ENCODE assay signal across 8 mouse cellular contexts in genomic region chr1:176834880-176835279, GRCm38 (mm10). TPM values are rescaled to one million over a fixed set of nuclear protein-coding genes. Genes with fewer than 3 reads are reported as not detected.
A peak's percentile ranks its signal among the peaks of the same experiment; 100 is the strongest.
DNase-seq lines count a peak whose midpoint lies in the region; ATAC-seq and TF ChIP-seq lines count a peak whose summit lies in the region.

No protein-coding gene starts in this region.

- H3K9me3 ChIP-seq in embryonic facial prominence, embryonic 10.5 days, result no peaks in the 10 kb centered on the region
- no peaks in the 10 kb centered on the region for H3K9me3 ChIP-seq in liver, embryonic 16.5 days (replicated peaks; ENCODE audit: control insufficient read depth, low read length)

- 0 out of 2 replicates have a peak overlapping the region, but pooled peaks have one; percentile 83 for H3K4me2 ChIP-seq in liver, embryonic 16.5 days (ENCODE audit: low read depth, low read length)

- no peak for TF ChIP-seq CTCF in left cerebral cortex, adult 2 months (IDR thresholded peaks at IDR 0.05)
- no peak for TF ChIP-seq CTCF in layer of hippocampus, adult 2 months (conservative IDR thresholded peaks at IDR 0.05)

- ATAC-seq in liver, embryonic 16.5 days (ENCODE audit: low read depth), result peak; percentile 19

- H3K4me1 ChIP-seq in embryonic facial prominence, embryonic 10.5 days, result peaks cover 10% of the 10 kb centered on the region
- peaks cover 6% of the 10 kb centered on the region; the same call in 1 of the 2 replicates for H3K4me1 ChIP-seq in liver, embryonic 16.5 days (ENCODE audit: control insufficient read depth, low read depth, low read length)

- H3K4me3 ChIP-seq in embryonic facial prominence, embryonic 10.5 days, result peak overlapping the region; percentile 63; the same call in 1 of the 2 replicates
- H3K4me3 ChIP-seq in liver, embryonic 16.5 days (ENCODE audit: low read depth, low read length), result peak overlapping the region; percentile 58
- no peak overlapping the region for H3K4me3 ChIP-seq in left cerebral cortex, adult 2 months
- no peak overlapping the region; the same call in 1 of the 2 replicates for H3K4me3 ChIP-seq in layer of hippocampus, adult 2 months

- WGBS in embryonic facial prominence, embryonic 10.5 days, result 49% methylated on average over 6 of the region's 6 CpGs
- WGBS in liver, embryonic 16.5 days (ENCODE audit: insufficient replicate concordance), result 18% methylated on average over 6 of the region's 6 CpGs

- H3K36me3 ChIP-seq in embryonic facial prominence, embryonic 10.5 days (replicated peaks), result no peaks in the 10 kb centered on the region; the same call in 1 of the 2 replicates
- H3K36me3 ChIP-seq in liver, embryonic 16.5 days (ENCODE audit: control insufficient read depth, insufficient read depth), result no peaks in the 10 kb centered on the region

- peak; percentile 96 for DNase-seq in heart, adult 11 months
- DNase-seq in heart, postnatal 4 days, result no peak
- DNase-seq in 3134 (ENCODE audit: extremely low read depth, insufficient read length, low spot score), result peak; percentile 52
- DNase-seq in embryonic facial prominence, embryonic 10.5 days (ENCODE audit: low spot score), result peak; percentile 24
- no peak for DNase-seq in spleen, postnatal 10 days (ENCODE audit: low spot score in 2 of 2)
- no peak for DNase-seq in left cerebral cortex, adult 2 months (ENCODE audit: extremely low spot score in 1 of 2, low spot score in 2 of 2)
- DNase-seq in layer of hippocampus, adult 2 months (ENCODE audit: low spot score in 2 of 2), result no peak

- H3K27me3 ChIP-seq in embryonic facial prominence, embryonic 10.5 days (replicated peaks; ENCODE audit: low read depth, poor library complexity, severe bottlenecking), result peaks cover 20% of the 10 kb centered on the region
- H3K27me3 ChIP-seq in liver, embryonic 16.5 days (ENCODE audit: control insufficient read depth, insufficient read depth, low read depth, low read length), result no peaks in the 10 kb centered on the region; the same call in 1 of the 2 replicates

- intact Hi-C loops in left cerebral cortex, adult 2 months (cut with DNase I), result no loop called here

- H3K27ac ChIP-seq in embryonic facial prominence, embryonic 10.5 days (replicated peaks), result no peak overlapping the region
- no peak overlapping the region for H3K27ac ChIP-seq in liver, embryonic 16.5 days (ENCODE audit: low read length)
- no peak overlapping the region for H3K27ac ChIP-seq in left cerebral cortex, adult 2 months
- H3K27ac ChIP-seq in layer of hippocampus, adult 2 months, result no peak overlapping the region

- no peak overlapping the region for H3K9ac ChIP-seq in liver, embryonic 16.5 days (ENCODE audit: low read depth, low read length)

RNA-seq across cellular contexts. Expression of gene Sdccag8, which starts 20.4 kb away (rescaled TPM):
- total RNA-seq in heart, postnatal 4 days (2021), result 1 to 10 TPM; 3.5 to 3.6 TPM
- 14.6 and 15.6 TPM in 2 replicates for polyA plus RNA-seq in embryonic facial prominence, embryonic 10.5 days (2016; fragmentation: Nextera tagmentation; extraction: Ambion mirVana)
- 4.9 and 5.2 TPM in 2 replicates for polyA plus RNA-seq in liver, embryonic 16.5 days (2015; fragmentation: Nextera tagmentation; extraction: Ambion mirVana)
- 10 to 100 TPM; 17.6 TPM for total RNA-seq in left cerebral cortex, adult 2 months (2021)
- 10 to 100 TPM; 20.0 to 20.7 TPM for total RNA-seq in layer of hippocampus, adult 2 months (2021)

RNA-seq across cellular contexts. Expression of gene Cep170, which starts 21.0 kb away (rescaled TPM):
- total RNA-seq in heart, postnatal 4 days (2021), result 10 to 100 TPM; 40.4 to 46.8 TPM
- 34.3 and 34.9 TPM in 2 replicates for polyA plus RNA-seq in embryonic facial prominence, embryonic 10.5 days (2016; fragmentation: Nextera tagmentation; extraction: Ambion mirVana)
- polyA plus RNA-seq in liver, embryonic 16.5 days (2015; fragmentation: Nextera tagmentation; extraction: Ambion mirVana), result 4.5 and 6.4 TPM in 2 replicates
- 10 to 100 TPM; 92.1 to 95.3 TPM for total RNA-seq in left cerebral cortex, adult 2 months (2021)
- 10 to 100 TPM; 96.4 to 96.8 TPM for total RNA-seq in layer of hippocampus, adult 2 months (2021)

Comparison
In these comparisons a context has a peak if more than half of its experiments do, and no peak if none do; other contexts are left out.
1. DNase-seq: peak in heart, adult 11 months (single experiment), 3134 (single experiment) and embryonic facial prominence, embryonic 10.5 days (single experiment); none in heart, postnatal 4 days (single experiment), spleen, postnatal 10 days (0 of 2), left cerebral cortex, adult 2 months (0 of 2) and layer of hippocampus, adult 2 months (0 of 2).
2. H3K4me3 ChIP-seq: peak in embryonic facial prominence, embryonic 10.5 days (single experiment) and liver, embryonic 16.5 days (single experiment); none in left cerebral cortex, adult 2 months (single experiment) and layer of hippocampus, adult 2 months (single experiment).
3. RNA of gene Sdccag8, which starts 20.4 kb away (total RNA-seq): 20.0 to 20.7 TPM in layer of hippocampus, adult 2 months and 17.6 TPM in left cerebral cortex, adult 2 months; 3.5 to 3.6 TPM in heart, postnatal 4 days; every median in the first group is over 4 times any median in the second.